Mouse (Mus musculus): ENCODE measurements at regions not wholly inside any gene's neighbourhood (a gene's known extent, or its start where the extent isn't known, plus 50 kb on each side); places are given as distances from the start of the nearest gene placed in this dataset.

DNA sequence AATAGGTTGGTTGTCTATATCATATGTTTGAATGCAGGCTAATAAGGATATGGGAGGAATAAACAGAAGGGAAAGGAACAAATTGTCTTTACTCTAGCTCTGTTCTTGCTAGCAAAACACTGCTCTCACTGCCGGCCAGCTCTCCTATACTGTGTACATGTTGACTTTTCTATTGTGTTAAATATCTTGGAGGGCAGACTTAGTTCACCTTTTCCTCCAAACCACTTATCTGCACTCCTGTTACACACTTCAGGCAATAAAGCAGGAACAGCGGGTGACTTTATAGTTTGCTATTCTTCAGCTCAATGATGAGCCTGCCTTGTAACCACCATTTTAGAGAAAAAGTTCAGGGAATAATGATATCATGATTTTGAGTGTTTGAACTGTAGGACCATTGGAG lies 181.0 kb upstream of the Gm6793 start:
- TF ChIP-seq EP300 (IDR thresholded peaks at IDR 0.05; ENCODE audit: low read depth) = no peak
- TF ChIP-seq CTCF (IDR thresholded peaks at IDR 0.05; ENCODE audit: low read depth) = no peak
